Mouse (Mus musculus): ENCODE measurements around the gene B4gat1. TPM values are rescaled to one million over a fixed set of nuclear protein-coding genes. Genes with fewer than 3 reads are reported as not detected.

Gene B4gat1
- polyA plus RNA-seq, 1 experiment, result 0.15 TPM

GRCm38 (mm10) chr19:5021416-5021815 lies 17.2 kb upstream of the B4gat1 start:
- H3K27me3 ChIP-seq (ENCODE audit: control insufficient read depth), result no peaks in the 10 kb centered on the region; the same call in 1 of the 2 replicates
- peaks cover 17% of the 10 kb centered on the region for H3K4me1 ChIP-seq (ENCODE audit: control insufficient read depth)
- H3K9me3 ChIP-seq (ENCODE audit: control insufficient read depth, low read length), result no peaks in the 10 kb centered on the region
- peaks cover 4% of the 10 kb centered on the region for H3K36me3 ChIP-seq (ENCODE audit: control insufficient read depth)
- no peak overlapping the region for H3K4me3 ChIP-seq (replicated peaks)
- TF ChIP-seq GATA1 (IDR thresholded peaks at IDR 0.05; ENCODE audit: low read length), result no peak

- TF ChIP-seq TAL1 (IDR thresholded peaks at IDR 0.05; ENCODE audit: low read length), result no peak
- TF ChIP-seq GATA1 (IDR thresholded peaks at IDR 0.05; ENCODE audit: low read length), result no peak
- no peaks in the 10 kb centered on the region for H3K9me3 ChIP-seq (ENCODE audit: control insufficient read depth, low read length)
- H3K36me3 ChIP-seq (ENCODE audit: control insufficient read depth), result peaks cover 8% of the 10 kb centered on the region
These were observed 14.8 kb upstream of the B4gat1 start, which contains the start of gene Slc29a2 for GRCm38 (mm10) chr19:5023621-5024479. Slc29a2 (plus strand) TSS chr19:5023860.

GRCm38 (mm10) chr19:5026111-5026510 lies 12.5 kb upstream of the B4gat1 start:
- Histone ChIP-seq H3K36me3 (ENCODE audit: control insufficient read depth) (peaks cover 14% of the 10 kb centered on the region), H3K9me3 (ENCODE audit: control insufficient read depth, low read length) (no peaks in the 10 kb centered on the region), H3K4me3 (replicated peaks) (no peak overlapping the region), H3K27me3 (ENCODE audit: control insufficient read depth) (no peaks in the 10 kb centered on the region), H3K4me1 (ENCODE audit: control insufficient read depth) (peaks cover 16% of the 10 kb centered on the region)
- no peak for TF ChIP-seq GATA1 (IDR thresholded peaks at IDR 0.05; ENCODE audit: low read length)
- TF ChIP-seq TAL1 (IDR thresholded peaks at IDR 0.05; ENCODE audit: low read length), result no peak

More at GRCm38 (mm10) chr19:5023621-5024479, 14.8 kb upstream of the B4gat1 start, which contains the start of gene Slc29a2:
- Histone ChIP-seq H3K27me3 (ENCODE audit: control insufficient read depth) (no peaks in the 10 kb centered on the region; the same call in 1 of the 2 replicates), H3K4me1 (ENCODE audit: control insufficient read depth) (peaks cover 16% of the 10 kb centered on the region), H3K4me3 (replicated peaks) (peak within 1 kb of the TSS; percentile 80)

- Histone ChIP-seq H3K9me3 (ENCODE audit: control insufficient read depth, low read length) (no peaks in the 10 kb centered on the region), H3K27me3 (ENCODE audit: control insufficient read depth) (peaks cover 7% of the 10 kb centered on the region), H3K36me3 (ENCODE audit: control insufficient read depth) (peaks cover 6% of the 10 kb centered on the region), H3K4me1 (ENCODE audit: control insufficient read depth) (no peaks in the 10 kb centered on the region), H3K4me3 (replicated peaks) (no peak overlapping the region)
- TF ChIP-seq GATA1 (IDR thresholded peaks at IDR 0.05; ENCODE audit: low read length) (no peak), TAL1 (IDR thresholded peaks at IDR 0.05; ENCODE audit: low read length) (no peak)
These were observed 5.9 kb upstream of the B4gat1 start for GRCm38 (mm10) chr19:5032686-5033085.

GRCm38 (mm10) chr19:5036577-5036976 lies 2.0 kb upstream of the B4gat1 start:
- TF ChIP-seq GATA1 (IDR thresholded peaks at IDR 0.05; ENCODE audit: low read length) (no peak), TAL1 (IDR thresholded peaks at IDR 0.05; ENCODE audit: low read length) (no peak)
- Histone ChIP-seq H3K9me3 (ENCODE audit: control insufficient read depth, low read length) (no peaks in the 10 kb centered on the region), H3K27me3 (ENCODE audit: control insufficient read depth) (peaks cover 26% of the 10 kb centered on the region), H3K36me3 (ENCODE audit: control insufficient read depth) (no peaks in the 10 kb centered on the region), H3K4me1 (ENCODE audit: control insufficient read depth) (peaks cover 38% of the 10 kb centered on the region), H3K4me3 (replicated peaks) (no peak overlapping the region)

GRCm38 (mm10) chr19:5037678-5038571 lies 701 bp upstream of the B4gat1 start:
- Histone ChIP-seq H3K27me3 (ENCODE audit: control insufficient read depth) (peaks cover 26% of the 10 kb centered on the region), H3K4me3 (replicated peaks) (peak overlapping the region; percentile 80), H3K36me3 (ENCODE audit: control insufficient read depth) (peaks cover 3% of the 10 kb centered on the region), H3K4me1 (ENCODE audit: control insufficient read depth) (peaks cover 51% of the 10 kb centered on the region), H3K9me3 (ENCODE audit: control insufficient read depth, low read length) (no peaks in the 10 kb centered on the region)
- no peak for TF ChIP-seq GATA1 (IDR thresholded peaks at IDR 0.05; ENCODE audit: low read length)
- no peak for TF ChIP-seq TAL1 (IDR thresholded peaks at IDR 0.05; ENCODE audit: low read length)

- H3K27me3 ChIP-seq (ENCODE audit: control insufficient read depth), result peaks cover 26% of the 10 kb centered on the region
- H3K9me3 ChIP-seq (ENCODE audit: control insufficient read depth, low read length), result no peaks in the 10 kb centered on the region
- peaks cover 9% of the 10 kb centered on the region for H3K36me3 ChIP-seq (ENCODE audit: control insufficient read depth)
- no peak for TF ChIP-seq TAL1 (IDR thresholded peaks at IDR 0.05; ENCODE audit: low read length)
- no peak for TF ChIP-seq GATA1 (IDR thresholded peaks at IDR 0.05; ENCODE audit: low read length)
- H3K4me3 ChIP-seq (replicated peaks), result peak overlapping the region; percentile 80
- peaks cover 53% of the 10 kb centered on the region for H3K4me1 ChIP-seq (ENCODE audit: control insufficient read depth)
These were observed 882 bp downstream of the B4gat1 start for GRCm38 (mm10) chr19:5039301-5040114.

GRCm38 (mm10) chr19:5040862-5041523 lies 2.4 kb downstream of the B4gat1 start, which contains the start of gene Brms1:
Brms1 (plus strand) TSS chr19:5041354.
- peaks cover 53% of the 10 kb centered on the region for H3K4me1 ChIP-seq (ENCODE audit: control insufficient read depth)
- no peaks in the 10 kb centered on the region for H3K9me3 ChIP-seq (ENCODE audit: control insufficient read depth, low read length)
- H3K36me3 ChIP-seq (ENCODE audit: control insufficient read depth), result peaks cover 20% of the 10 kb centered on the region
- no peak; the same call in 1 of the 2 replicates for TF ChIP-seq GATA1 (IDR thresholded peaks at IDR 0.05; ENCODE audit: low read length)
- no peak for TF ChIP-seq TAL1 (IDR thresholded peaks at IDR 0.05; ENCODE audit: low read length)
- H3K27me3 ChIP-seq (ENCODE audit: control insufficient read depth), result peaks cover 26% of the 10 kb centered on the region
- H3K4me3 ChIP-seq (replicated peaks), result peak within 1 kb of the TSS; percentile 72
